Mouse (Mus musculus): ENCODE measurements around the gene Fgd5.
"Not testable (repeated sequence)": the region's sequence is repeated elsewhere in the genome, so short reads cannot be mapped to it uniquely, and the experiment has no call there.

Fgd5 gene

GRCm38 (mm10) chr6:91978371-91979300, at the start of gene Fgd5:
Fgd5 (plus strand) TSS chr6:91978878.
- no peak for DNase-seq (ENCODE audit: low spot score in 2 of 2)

GRCm38 (mm10) chr6:91931231-91931630, 47.4 kb upstream of the Fgd5 start:
- no peak for DNase-seq (ENCODE audit: low spot score in 2 of 2)

DNA sequence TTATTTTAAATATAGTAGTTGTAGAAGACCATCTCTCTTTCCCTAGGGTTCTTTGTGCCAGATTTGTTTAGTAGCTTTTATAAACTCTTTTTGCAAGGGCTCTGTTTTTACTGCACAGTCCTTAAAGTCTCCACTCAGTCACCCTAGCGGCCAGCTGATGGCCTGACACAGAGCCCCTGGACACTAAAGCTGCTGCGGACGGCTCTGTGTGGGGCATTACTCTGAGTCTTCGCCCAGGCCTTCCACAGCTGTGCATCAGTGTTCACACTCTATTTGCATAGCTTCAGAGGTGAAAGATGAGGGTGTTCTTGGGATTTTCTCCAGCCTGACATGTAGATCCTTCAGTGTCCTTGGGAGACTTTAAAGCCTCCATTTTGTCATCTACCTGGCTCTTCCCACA, 40.2 kb upstream of the Fgd5 start:
- no peak for DNase-seq (ENCODE audit: low spot score in 2 of 2)

- DNase-seq (ENCODE audit: low spot score in 2 of 2) = no peak
Observed at GRCm38 (mm10) chr6:91948426-91948825, 30.3 kb upstream of the Fgd5 start.

DNA sequence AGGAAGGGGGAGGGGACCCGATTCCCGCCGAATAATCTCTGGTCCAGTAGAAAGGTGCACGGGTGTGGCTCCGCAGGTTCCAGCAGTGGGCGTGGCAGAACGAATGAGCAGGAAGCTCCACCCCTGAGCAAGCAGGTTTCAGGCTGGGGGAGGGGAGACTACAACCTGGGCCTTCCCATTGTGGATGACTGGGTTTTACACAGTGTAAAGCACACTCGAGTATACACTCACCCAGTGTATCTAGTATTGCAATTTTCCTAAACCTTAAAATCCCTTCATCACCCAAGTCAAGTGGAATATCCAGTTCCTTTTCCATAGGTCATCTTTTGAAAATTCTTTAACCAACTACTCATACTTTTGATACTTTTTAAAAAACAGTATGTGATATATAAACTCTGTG, 20.7 kb upstream of the Fgd5 start:
- DNase-seq (ENCODE audit: low spot score in 2 of 2) = not testable (repeated sequence)

GRCm38 (mm10) chr6:91960028-91960811, 18.5 kb upstream of the Fgd5 start:
- DNase-seq (ENCODE audit: low spot score in 2 of 2) = no peak

- no peak for DNase-seq (ENCODE audit: low spot score in 2 of 2)
Observed at GRCm38 (mm10) chr6:91963429-91963828, 15.2 kb upstream of the Fgd5 start.

DNA sequence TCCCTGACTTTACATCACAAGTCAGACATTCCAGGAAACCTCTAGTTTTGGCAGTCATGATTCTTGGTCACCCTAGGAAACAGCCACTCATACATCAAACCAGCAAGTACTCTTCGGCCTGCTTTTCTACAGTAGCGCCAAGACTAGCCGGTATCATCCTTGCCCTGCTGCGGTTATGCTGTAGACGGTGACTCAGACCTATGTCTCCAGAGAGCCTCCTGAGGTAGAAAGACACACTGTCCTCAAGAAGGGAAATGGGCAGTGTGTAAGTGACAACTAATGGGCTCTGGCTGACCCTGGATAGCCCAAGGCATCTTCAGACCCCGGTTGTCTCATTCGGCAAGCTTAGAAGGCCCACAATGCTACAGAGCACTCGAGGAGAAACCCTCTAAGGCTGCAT, 13.6 kb upstream of the Fgd5 start:
- DNase-seq (ENCODE audit: low spot score in 2 of 2) = no peak

DNA sequence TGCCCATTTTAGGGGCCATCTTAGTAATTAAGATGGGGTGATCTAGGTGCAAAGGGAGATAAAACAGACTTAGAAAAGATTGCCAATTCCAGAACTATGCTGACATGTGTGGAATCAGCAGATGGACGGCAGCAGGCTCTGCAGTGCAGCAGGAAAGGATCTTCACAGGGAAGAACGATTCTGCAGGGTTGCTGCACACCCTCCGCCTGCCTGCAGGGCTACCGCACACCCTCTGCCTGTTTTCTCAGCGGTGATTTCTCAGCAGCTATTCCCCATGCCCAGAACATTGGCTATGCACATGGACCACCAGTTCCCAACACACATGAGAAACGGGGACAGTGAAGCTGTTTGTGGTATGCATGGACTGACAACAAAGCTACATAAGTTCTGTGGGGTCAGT, 12.7 kb upstream of the Fgd5 start:
- DNase-seq (ENCODE audit: low spot score in 2 of 2) = no peak

DNA sequence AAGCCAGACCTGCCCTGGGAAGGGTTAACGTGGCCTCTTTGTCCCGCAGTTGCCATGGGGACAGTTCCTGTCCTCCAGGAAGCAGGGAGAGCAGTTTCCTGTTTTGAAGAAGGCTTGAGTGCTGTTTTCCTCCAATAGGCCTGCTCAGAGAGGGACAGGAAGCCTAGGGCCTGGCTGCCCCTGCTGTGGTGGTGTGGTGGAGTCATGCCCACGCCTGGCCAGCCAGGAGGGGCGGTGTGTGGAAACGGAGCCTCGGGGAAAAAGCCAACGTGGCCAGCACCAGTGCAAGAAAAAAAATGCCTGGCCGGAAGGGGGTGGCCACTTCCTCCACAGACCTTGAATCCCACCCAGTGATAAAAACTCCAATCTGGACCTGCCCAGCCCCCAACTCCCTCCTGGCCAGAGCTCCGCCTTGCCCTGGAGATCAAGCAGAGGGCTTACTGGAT, 6.5 kb upstream of the Fgd5 start:
- peak in 1 of 2 experiments; percentile 20 for DNase-seq (ENCODE audit: low spot score in 2 of 2)

- DNase-seq (ENCODE audit: low spot score in 2 of 2) = no peak
Observed at GRCm38 (mm10) chr6:91973972-91974371, 4.7 kb upstream of the Fgd5 start.

GRCm38 (mm10) chr6:91979301-91979996, 771 bp downstream of the Fgd5 start:
- DNase-seq (ENCODE audit: low spot score in 2 of 2) = no peak

GRCm38 (mm10) chr6:91980011-91980410, 1.3 kb downstream of the Fgd5 start:
- DNase-seq (ENCODE audit: low spot score in 2 of 2) = no peak

DNA sequence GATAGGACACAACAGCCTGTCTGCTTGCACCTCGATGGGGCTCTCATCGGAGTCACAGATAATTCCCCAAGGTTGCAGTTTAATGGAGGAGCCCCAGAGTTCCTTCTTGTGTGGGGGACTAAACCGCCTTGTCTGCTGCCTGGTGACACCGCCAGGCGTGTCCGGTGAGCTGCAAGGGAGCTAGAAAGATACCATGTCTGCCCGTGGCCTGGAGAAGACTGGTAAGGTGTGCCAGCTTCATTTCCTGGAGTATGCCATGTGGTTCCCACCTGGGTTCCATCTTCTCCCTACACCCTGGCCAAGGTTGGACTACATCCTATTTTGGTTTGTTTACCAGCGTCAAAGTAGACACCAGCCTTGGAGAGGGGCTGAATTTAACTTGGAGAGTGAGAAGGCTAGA, 11.4 kb downstream of the Fgd5 start:
- DNase-seq (ENCODE audit: low spot score in 2 of 2) = no peak

GRCm38 (mm10) chr6:91992823-91993222, 14.1 kb downstream of the Fgd5 start:
- no peak for DNase-seq (ENCODE audit: low spot score in 2 of 2)

DNA sequence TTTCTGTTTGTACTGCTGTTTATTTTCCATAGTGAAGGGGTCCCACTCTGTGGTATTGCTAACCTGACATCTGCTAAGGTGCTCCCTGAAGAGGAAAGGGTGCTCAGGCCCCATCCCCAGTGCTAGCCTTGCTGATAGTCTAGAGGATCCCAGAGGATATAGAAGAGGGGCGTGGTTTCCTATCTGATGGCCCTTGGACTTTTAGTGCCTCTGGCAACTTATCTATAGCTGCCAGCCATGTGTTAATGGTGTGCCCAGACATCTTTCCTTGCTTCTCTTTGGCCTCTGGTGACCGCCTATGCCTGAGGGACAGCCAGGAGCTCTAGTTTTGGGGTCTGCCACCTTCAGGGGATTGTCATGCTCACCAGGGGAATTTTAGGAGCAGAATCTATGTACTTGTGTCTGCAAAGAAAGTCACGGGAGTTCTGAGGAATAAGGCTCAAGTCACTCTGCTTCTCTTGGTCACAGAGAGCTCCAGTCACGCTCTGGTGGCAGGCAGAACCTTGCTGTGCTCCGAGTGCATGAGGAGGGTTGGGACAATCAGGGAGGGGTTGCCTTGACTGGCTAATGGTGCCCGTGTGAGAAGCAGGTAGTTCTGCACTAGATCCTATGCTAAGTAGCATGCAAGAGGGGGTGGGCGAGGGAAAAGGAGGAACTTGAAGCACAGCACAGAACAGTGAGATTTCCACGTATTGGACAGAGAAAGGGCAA, 15.3 kb downstream of the Fgd5 start:
- DNase-seq (ENCODE audit: low spot score in 2 of 2) = no peak

- DNase-seq (ENCODE audit: low spot score in 2 of 2) = no peak
Observed at GRCm38 (mm10) chr6:91996072-91996471, 17.4 kb downstream of the Fgd5 start.

GRCm38 (mm10) chr6:92002558-92003285, 24.0 kb downstream of the Fgd5 start:
- DNase-seq (ENCODE audit: low spot score in 2 of 2) = no peak

GRCm38 (mm10) chr6:92003646-92004045, 25.0 kb downstream of the Fgd5 start:
- DNase-seq (ENCODE audit: low spot score in 2 of 2) = no peak

DNA sequence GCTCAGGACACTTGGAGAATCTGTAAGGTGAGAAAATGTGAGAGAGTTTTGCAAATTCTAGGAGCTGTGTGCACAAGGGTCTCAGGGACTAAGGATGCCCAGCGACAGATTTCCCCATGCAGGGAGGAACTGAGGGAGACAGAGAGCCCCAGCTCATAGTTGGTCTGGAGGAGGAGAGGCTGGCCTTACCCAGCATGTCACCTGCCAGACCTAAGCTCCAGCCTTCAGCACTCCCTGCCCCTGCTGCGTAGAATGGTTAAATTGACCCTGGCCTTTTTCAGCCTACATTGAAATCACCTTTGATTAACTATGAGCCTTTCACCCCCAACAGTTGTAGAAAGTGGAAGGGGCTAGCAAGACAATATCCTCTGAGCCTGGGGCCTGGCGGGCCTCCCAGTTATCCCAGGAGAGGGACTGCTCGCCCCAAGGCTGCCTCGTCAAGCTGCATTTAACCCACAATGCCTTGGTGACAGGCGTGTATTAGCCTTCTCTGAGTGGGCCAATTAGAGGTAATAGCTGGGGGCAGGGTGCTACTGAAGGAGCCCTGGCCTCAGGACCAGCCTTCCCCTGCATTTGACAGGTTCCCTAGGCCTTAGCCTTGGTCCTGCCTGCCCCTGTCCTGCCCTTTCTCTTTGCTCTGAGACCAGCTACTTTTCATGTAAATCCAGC, 25.6 kb downstream of the Fgd5 start:
- DNase-seq (ENCODE audit: low spot score in 2 of 2) = no peak
